Mouse (Mus musculus) telencephalon, adult 2 months (tissue): ENCODE results near the gene Mfsd13b.

ENCODE experiments used
- DNase-seq: peaks from one replicate; pipeline ENCODE4 v3.0.0-alpha.2; 2011; ENCODE audit warnings: low read depth, low spot score

The Mfsd13b gene

DNA sequence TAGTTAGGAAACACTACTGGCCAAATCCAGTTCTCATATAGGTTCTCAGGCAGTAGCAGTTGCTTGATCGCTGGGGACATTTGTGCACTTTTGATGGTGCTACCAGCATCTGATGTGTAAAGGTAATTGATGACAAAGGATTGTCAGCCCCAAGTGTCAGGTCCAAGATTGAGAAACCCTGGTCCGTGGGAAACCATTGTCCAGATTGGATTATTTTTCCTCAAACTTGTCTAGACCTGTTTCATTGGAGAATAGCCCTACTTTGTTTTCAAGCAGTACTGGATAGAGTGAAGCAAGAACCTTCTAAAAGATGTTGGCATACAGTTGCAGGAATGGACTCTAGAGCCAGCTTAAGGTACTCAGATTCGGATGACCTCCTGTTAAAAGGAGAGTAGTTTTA lies 60.7 kb downstream of the Mfsd13b start:
- DNase-seq = no peak

DNA sequence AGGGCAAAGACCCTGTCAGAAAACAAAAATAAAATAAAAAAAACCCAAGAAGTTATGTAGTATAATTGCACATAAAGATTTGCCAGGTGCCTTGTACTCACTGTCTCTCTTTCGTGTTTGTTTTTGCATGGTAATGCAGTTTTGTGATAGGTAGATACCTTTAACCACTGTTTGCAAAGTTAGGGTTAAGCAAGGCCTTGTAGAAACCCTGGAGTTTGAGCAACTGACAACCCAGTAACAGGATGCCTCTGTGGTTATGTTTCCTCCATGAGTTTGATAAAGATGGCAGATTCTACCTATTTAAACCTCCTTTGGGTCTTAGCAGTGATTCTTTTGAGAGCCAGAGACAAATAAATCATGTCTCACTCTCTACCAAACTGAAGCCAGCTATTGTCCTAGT lies 61.2 kb downstream of the Mfsd13b start:
- DNase-seq = no peak

DNA sequence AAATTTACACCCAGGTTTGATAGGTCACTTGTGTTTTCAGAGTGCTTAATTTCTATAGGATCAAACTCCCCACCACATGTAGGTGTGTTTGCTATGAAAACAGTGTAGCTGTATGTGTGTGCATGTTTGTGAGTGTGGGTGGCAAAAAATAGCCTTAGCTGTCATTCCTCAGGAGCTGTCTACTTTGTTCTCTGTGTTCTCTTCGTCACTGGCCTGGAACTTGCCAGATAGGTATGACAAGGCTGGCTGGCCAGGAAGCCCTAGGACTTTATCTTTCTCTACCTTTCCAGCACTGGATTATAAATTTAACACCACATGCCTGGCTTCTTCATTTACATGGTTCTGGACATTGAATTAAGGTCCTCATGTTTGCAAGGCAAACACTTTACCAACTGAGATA lies 61.9 kb downstream of the Mfsd13b start:
- no peak for DNase-seq

DNA sequence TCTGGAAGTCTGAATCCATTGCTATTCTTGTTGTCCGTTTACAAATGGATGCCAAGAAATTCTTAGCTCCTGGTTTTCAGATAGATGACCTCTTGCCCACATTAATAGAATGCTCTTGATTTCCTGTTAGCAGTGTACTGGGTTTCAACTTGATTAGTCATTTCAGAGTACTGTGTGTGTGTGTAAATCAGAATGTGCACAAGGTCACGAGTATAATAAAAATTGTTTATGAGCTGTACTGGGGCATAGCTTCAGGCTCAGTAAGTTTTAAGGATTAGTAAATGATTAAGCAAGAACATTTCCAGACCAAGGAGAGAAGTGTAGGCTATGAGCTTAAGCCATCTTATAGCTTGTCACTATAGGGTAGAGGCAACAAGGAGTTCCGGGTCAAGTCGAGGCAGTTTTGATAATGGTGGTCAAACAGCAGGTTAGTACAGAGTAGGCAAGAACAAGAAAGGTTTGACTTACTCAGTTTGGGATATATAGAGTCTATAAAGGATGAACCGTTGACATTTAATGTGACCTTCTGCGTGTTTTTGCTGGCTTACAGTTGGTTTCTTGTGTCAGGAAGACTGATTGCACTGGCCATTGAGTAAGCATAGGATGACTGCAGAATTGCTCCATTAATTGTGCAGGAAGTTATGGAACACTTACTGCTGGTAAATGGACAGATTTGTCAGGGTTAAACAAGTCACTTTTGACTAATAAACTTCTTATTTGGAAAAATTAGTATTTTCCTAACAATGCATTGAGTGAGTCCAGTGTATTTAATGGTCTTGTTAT lies 63.6 kb downstream of the Mfsd13b start:
- no peak for DNase-seq

DNA sequence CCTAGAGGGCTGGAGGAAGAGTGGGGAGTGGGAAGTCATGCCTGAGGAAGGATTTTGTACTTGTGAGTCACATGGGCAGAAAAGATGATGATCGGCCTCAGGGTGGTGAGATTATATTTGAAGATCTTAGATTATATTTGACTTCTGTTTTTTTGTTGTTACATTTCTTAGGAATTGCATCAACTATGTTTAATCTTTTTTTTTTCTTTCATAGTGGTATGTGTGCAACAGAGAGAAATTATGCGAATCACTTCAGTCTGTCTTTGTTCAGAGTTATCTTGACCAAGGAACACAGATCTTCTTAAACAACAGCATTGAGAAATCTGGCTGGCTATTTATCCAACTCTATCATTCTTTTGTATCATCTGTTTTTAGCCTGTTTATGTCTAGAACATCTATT lies 65.3 kb downstream of the Mfsd13b start:
- DNase-seq = no peak

DNA sequence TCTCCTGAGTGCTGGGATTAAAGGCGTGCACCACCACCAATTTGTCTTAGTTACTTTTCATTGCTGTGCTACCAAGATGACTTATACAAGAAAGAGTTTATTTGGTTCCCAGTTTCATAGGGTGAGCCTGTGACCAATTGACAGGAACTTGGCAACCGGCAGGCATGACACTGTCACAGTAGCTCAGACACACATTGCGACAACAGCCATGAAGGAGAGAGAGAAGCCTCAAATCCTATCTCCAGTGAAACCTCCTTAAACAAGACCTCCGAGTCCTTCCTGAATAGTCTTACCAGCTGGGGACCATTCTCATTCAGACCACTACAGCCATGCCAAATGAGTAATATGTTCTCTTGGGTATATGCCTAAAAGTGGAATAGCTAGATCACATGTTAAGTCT lies 70.8 kb downstream of the Mfsd13b start:
- DNase-seq = no peak

DNA sequence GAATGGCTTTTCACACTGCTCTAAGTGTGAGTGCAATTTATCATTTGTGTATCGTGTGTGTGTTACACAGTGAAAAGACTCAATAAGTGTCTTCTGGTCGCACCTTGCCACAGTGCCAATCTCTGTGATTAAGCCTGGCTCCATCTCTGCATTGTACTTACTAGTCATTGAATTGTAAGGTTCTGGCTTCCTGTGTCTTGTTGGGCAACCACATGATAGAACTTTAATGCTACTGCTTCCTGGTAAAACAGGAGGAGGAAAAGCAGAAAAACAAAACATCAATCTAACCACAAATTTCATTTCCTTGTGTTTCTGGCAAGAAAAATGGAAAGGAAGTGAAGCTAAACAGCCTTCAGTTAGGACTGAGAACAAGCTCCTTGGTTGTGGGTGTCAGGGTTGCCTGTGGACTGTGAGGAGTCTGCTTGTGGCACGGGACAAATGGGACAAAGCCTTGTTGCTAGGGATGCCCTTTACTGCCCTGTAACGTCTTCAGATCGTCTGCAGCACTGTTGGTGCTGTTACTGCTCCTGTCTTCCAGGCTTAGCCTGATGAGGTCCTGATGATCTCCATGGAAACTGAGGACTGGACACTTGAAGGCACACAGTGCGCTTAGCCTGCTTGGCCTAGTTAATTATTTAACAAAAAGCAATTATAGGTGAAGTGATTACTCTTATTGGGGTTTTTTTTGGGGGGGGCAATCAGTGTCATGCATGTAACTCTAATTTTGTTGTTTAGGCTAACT lies 77.3 kb downstream of the Mfsd13b start:
- no peak for DNase-seq

DNA sequence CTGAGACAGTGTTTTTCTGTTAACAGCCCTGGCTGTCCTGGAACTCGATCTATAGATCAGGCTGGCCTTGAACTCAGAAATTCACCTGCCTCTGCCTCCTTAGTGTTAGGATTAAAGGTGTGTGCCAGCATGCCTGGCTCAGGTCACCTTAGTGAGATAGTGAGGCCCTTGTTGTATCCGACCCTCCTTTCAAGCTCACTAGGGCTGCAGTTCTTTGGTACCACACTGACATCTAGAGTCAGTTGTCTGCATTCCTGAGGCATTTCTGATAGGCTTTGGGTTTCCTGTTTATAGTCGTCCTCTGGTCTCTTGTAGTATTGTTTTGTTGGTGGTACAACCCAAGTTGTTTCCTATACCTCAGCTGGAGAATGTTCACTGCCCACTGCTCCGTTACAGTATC lies 82.0 kb downstream of the Mfsd13b start:
- peak; percentile 10 for DNase-seq
